Mouse (Mus musculus) gastrocnemius, postnatal 25 days (tissue): ENCODE data around the gene Tspan12. TPM values are rescaled to one million over a fixed set of nuclear protein-coding genes. Genes with fewer than 3 reads are reported as not detected.

Experiments used
- DNase-seq: peaks from one replicate; pipeline ENCODE4 v3.0.0; 2022
- total RNA-seq, 2 experiments: library from RNA; stranded (reverse); gene quantifications; 1 replicate in 1 of 2; 2 replicates in 1 of 2; pipeline ENCODE4 v1.2.3; 2021

Tspan12 gene
- total RNA-seq, 2 experiments from 2014 or later: 13.9 to 37.2 TPM

DNA sequence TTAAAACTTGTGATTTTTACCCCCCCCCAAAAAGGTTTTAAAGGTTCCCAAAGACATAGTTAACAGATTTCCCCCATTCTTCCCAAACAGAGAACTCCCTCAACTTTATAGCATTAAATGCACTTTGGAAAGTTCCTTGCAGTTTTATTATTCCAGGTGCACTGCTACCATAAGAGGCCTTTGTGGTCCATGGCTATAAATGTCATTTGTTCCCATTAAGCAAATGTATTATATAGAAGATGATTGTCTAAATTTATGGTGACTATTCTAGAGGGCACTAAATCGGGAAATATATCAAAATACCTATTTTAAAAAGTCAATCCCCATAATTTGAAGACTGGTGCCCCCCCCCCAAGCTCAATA, 82.9 kb downstream of the Tspan12 start:
- DNase-seq: no peak

DNA sequence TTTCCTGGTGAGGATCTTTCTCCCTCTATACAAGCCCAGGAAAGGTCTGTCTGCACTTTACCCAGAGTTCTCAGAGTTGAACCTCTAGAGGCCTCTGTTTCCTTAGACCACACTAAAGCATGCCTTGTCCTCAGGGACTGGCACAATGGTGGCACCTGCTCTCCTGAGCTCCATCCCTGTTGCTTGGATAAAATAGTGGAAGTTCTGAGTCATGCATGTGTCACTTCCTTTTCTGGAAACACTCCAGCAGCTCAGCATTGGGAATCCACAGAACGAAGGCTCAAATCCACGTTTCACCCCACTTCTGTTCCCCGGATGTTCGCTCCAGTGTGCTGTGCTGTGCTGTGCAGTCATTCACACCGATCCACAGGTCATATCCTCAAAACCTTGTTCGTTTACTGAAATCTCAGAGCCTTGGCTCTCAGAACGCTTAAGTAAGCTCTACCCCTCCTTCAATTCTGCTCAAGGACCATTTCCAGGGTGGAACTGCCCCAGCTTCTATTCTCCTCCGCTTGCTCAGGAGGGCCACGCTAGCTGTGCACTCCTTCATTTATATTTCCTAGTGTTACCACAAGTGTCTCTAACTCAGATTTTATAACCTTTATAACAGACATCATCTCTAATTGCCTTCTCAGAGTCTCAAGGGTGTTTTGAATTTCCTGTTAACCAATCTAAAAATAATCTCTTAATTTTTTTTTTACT, 83.4 kb downstream of the Tspan12 start:
- DNase-seq: no peak

DNA sequence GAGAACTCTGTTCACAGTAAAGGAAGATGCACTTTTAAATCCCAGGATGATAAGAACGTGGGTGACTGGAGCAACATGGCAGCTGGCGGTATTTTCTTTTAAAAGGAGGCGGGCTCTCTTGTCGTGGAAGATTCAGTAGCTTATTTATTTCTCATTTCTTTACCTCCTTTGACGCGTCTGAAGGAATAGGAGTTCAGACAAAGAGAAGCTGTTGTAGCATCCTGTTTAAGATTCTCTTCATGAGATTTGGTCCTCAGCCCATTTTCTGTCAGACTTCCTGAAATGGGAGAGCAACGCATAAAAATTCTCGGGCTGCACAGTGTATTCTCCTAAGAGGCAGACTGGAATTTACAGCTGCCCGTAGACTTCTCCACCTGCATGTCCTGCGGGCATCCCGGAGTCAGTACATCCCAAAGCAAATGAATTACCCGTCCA, 84.5 kb downstream of the Tspan12 start:
- no peak for DNase-seq

DNA sequence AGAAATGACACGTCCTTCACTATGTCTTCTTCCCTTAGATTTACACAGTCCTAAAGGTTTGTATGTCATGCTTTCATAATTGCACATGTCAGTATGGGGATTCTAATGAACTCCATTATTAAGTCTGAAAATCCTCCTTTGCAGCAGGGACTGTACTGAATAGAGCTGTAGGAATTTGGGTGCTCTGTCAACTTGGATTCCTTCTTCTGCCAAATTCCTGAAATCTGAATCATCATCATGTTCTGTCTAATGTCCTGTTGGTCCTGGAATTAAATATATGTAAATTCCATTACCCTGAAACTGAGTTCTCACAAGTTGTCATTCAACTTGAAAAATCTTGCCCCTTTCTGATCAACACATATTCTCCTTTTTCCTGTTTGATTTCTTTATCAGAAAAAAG, 104.8 kb downstream of the Tspan12 start:
- no peak for DNase-seq

DNA sequence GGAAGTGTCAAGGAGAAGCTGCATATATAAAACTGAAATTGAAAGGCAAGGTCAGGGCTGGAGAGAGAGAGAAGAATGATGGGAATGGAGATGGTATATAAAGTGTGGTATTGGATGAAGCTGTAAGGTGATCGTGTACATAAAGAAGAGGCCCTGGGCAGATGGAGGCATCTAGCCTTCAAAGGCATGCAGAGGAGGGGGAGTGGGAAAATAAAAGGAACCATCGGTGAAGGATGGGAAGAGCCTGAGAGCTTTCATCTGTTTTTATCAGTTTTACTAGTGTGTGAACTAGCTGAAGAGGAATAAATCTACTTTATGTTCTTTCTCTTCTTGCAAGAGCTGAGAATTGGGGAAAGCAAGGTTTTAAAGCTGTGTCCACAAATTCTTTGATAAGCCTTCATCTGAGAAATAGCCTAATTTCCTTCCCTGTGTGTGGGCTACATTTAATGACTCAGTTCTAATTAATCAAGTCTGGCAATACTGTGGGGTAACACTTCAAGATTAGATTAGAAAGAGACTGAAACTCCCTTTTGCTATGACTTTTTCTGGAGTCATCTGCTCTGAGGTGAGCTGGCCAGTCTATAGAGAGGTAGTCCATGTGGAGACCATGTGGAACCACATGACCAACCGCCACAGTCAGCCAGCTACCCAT, 107.6 kb downstream of the Tspan12 start:
- no peak for DNase-seq

DNA sequence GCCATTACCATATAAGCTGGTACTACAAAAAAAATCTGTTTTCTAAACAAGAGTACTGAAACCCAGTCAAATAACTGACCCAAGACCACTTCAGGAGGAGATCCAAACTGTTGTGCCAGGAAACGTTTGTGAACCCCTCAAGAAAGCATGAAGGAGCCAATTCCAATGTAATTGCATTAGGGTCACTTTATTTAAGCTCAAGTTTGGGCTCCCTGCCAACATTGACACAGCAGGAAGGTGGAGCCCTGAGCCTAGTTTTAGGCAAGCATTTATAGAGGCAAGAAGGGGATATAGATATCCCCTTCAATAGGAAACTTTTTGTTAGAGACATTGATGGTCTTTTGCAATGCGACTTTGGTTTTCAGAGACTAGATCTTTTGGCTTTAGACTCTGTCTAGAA, 111.7 kb downstream of the Tspan12 start:
- no peak for DNase-seq

DNA sequence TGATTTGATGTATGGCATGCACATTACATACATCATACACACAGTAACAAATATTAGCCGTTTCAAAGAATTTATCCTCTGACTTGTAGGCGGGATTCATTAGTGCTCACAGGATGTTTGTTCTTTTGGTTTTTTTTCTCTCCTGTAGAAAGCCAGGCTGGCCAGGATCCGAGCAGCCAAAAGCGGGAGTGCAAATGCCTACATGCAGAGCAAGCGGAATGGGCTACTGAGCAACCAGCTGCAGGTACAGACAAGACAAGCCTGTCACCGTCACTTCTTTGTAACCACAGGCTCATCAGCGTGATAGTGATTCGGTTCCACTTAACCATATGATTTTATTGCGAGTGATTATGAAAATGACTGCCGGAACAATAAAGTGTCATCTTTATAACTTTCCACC, 130.1 kb downstream of the Tspan12 start:
- DNase-seq: no peak

Other genes starting within 250 kb of the Tspan12 start
- gene Ing3, start 97.1 kb upstream of the Tspan12 start, total RNA-seq: 10 to 100 TPM in 1 of 2 experiments, 1 to 10 TPM in 1; 9.3 to 10.2 TPM
- gene Cped1, start 133.4 kb upstream of the Tspan12 start, total RNA-seq: 10 to 100 TPM; 16.8 to 22.7 TPM